Mouse (Mus musculus): ENCODE measurements at regions not wholly inside any gene's neighbourhood (a gene's known extent, or its start where the extent isn't known, plus 50 kb on each side); places are given as distances from the start of the nearest gene placed in this dataset.
"Not testable (repeated sequence)": the region's sequence is repeated elsewhere in the genome, so short reads cannot be mapped to it uniquely, and the experiment has no call there.

GRCm38 (mm10) chr14:114001377-114001776 lies 687.0 kb downstream of the Tpm3-rs7 start:
- no peak for DNase-seq (ENCODE audit: extremely low read depth, low read depth)

DNA sequence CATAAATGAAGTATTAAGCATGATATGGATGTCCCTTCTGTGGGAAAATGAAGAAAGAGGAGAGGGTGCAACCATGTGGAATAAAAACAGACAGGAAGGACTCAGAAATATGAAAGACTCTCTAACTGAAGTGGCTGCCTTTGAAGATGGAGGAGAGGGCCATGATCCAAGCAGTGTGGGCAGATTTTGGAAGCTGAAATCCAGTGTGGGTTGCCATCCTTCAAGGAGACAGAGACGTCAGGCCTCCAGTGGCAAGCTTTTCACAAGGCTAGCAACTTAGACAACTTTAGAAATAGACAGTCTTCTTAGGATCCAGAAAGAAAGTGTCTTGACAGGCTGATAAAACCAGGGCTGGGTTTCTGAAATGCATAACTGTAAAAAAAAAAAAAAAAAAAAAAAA lies 688.0 kb downstream of the Tpm3-rs7 start:
- no peak for DNase-seq (ENCODE audit: extremely low read depth, low read depth)

GRCm38 (mm10) chr14:114037063-114037462 lies 722.7 kb downstream of the Tpm3-rs7 start:
- no peak for DNase-seq (ENCODE audit: extremely low read depth, low read depth)

DNA sequence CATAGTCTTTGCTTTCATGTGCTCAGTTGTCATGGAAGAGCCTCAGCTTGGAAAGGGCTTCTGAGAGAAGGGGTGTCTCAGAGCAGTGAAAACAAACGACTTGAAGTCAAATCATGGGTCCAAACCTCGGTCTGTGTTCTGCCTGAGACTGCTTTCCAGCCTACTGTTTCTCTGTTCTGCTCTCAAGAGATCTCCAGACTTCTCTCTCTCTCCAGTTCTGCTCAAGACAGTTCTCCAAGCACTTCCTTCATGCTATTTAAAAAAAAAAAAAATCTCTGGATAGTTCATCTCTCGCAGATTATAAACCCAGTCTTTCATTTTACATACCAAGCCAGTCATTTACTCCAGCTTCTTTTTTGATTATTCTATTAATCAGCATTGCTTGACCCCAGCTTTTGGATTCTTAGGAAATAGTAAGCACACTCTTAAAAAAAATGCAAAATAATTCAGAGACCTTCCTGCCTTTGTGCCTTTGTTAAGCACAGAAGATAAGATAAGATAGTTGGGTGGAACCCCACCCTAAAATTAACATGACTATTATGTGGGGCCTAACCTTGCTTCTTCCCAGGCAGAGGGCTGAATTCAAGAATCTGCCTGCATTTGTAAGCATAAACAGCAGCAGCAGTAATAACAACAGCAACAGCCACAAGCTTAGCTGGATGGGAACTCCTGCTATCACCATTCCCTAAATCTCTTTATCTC lies 724.4 kb downstream of the Tpm3-rs7 start:
- DNase-seq (ENCODE audit: extremely low read depth, low read depth): no peak

GRCm38 (mm10) chr14:114053558-114054235 lies 739.3 kb downstream of the Tpm3-rs7 start:
- DNase-seq (ENCODE audit: extremely low read depth, low read depth): no peak

DNA sequence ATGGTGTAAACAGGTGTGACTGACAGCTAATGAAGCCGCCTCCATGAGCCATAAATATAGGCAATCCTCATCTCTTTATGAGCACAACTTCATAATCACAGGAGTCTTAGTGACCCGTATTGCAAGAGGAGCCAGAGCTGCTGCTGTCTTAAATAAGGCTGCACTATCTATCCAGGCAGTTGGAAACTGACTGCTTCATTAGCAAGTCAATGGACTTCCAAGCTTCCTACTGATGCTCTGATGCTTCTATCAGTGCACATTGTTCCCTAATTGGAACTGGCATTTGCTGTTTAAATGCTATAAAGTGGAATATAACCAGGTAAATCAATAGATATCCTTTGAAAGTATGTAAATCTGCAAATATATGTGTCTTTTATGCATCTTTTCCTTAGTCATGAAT lies 746.9 kb downstream of the Tpm3-rs7 start:
- DNase-seq (ENCODE audit: extremely low read depth, low read depth): no peak

DNA sequence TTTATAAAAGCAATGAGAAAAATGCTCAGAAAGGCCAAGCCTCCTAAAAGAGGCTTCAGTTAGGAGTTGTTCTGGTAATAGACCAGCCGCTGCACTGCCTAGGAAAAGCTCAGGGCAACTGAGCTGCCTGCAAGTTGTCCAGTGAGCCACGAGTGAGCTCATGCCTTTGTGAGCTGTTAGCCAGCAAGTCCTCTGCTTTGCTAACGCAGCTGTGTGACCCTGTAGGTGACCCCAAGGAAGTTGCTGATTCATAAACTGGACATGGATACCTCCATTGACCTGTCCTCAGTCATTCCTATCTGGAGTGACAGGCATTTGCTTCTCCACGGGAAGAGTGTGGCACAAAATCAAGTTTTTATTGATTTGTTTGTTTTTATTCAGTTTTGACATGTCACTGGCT lies 748.2 kb downstream of the Tpm3-rs7 start:
- DNase-seq (ENCODE audit: extremely low read depth, low read depth): no peak

GRCm38 (mm10) chr14:114073236-114073635 lies 758.8 kb downstream of the Tpm3-rs7 start:
- DNase-seq (ENCODE audit: extremely low read depth, low read depth): no peak

DNA sequence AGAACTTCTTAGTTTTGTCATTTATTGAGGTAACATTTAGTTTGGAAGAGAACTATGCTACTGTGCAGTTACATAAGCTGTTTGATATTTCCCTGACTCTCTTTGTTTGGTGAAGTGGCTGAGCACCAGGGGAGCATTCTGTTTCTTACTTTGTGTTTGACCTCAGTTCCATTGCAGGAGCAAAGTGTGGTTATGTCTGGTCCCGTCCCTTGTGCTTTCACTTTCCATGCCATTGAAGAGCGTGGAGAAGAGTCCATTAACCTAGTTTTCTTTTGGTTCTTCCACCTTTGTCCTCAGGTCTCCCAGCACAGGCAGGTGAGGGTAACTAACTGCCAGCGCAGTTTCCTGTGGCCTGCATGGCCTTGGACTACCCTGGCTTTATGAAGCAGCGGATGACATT lies 759.6 kb downstream of the Tpm3-rs7 start:
- no peak for DNase-seq (ENCODE audit: extremely low read depth, low read depth)

GRCm38 (mm10) chr14:114106786-114107185 lies 792.4 kb downstream of the Tpm3-rs7 start:
- no peak for DNase-seq (ENCODE audit: extremely low read depth, low read depth)

GRCm38 (mm10) chr14:114128491-114128890 lies 814.1 kb downstream of the Tpm3-rs7 start:
- DNase-seq (ENCODE audit: extremely low read depth, low read depth): no peak

DNA sequence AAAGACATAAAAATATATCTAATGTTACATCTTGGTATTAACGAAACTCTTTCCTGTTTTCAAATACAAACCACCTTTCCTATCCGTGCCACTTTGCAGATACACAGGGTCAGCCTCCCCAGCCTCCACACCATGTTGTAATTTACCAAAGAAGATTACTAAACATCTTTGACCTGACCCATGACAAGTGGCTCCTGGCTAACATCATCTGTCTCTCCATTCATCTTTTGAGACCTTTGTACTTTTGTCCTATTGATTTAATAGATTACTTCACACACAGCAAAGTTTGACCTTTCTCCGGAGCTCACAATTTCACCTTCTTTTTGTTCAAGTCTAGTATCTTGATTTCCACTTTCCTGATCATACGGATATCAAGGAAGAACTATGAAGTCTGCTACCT lies 851.6 kb downstream of the Tpm3-rs7 start:
- no peak for DNase-seq (ENCODE audit: extremely low read depth, low read depth)

DNA sequence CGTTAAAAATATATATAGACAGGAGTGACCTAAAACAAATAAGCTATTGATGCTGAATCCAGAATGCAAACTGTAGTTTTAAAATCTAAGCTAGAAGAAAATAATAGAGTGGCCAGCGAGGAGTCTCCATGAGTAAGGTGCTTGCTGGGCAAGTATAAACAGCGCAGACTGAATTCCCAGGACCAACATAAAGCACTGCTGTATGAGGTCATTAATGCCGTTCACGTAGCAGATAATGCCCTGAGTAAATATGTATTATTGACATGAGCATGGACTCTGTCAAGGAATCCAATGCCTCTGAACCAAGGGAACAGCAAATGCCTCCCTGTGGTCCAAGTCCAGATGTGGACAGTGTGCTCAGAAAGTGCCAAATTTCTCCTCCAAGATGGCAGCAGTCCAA lies 876.4 kb upstream of the Gpc5 start:
- no peak for DNase-seq (ENCODE audit: extremely low read depth, low read depth)

- DNase-seq (ENCODE audit: extremely low read depth, low read depth): no peak
Observed at GRCm38 (mm10) chr14:114220868-114221267, 871.1 kb upstream of the Gpc5 start.

DNA sequence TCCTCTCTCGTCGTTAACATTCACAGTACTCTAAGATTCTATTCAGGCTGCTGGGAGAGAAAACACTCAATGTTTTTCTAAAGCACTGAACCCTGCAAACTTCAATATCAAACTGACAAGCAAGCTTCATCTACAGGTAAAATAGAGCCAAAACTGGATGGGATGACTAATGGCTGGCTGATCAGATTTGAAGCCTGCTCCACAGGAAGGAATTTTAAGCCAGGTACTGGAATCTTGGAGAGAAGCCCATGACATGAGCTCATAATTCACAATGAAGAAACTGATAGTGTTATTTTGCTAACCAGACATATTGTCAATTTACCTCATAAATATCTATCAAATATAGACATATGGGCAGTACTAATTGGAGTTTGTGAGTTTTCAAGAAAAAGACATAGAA lies 861.3 kb upstream of the Gpc5 start:
- no peak for DNase-seq (ENCODE audit: extremely low read depth, low read depth)

GRCm38 (mm10) chr14:114255037-114255436 lies 837.0 kb upstream of the Gpc5 start:
- no peak for DNase-seq (ENCODE audit: extremely low read depth, low read depth)

GRCm38 (mm10) chr14:114261657-114262056 lies 830.4 kb upstream of the Gpc5 start:
- no peak for DNase-seq (ENCODE audit: extremely low read depth, low read depth)

- no peak for DNase-seq (ENCODE audit: extremely low read depth, low read depth)
Observed at GRCm38 (mm10) chr14:114300611-114301010, 791.4 kb upstream of the Gpc5 start.

GRCm38 (mm10) chr14:114307479-114307878 lies 784.5 kb upstream of the Gpc5 start:
- no peak for DNase-seq (ENCODE audit: extremely low read depth, low read depth)

DNA sequence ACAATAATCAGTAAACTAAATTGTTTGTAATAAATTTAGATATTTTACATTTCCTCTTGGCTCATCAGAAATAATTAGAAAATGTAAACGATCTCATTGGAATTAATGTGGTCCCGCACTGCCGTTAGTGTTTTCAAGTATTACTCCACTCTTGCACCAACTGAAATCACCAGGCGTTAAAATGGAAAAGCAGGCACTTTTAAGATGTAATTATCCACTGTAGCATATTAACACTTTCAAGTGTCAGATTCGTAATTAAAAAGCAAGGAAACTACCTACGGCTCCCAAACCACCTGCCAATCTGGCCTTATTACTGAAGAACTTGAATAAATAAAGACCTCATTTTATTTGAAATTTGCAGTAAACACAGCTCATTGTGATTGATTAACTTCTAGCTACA lies 759.4 kb upstream of the Gpc5 start:
- no peak for DNase-seq (ENCODE audit: extremely low read depth, low read depth)

- no peak for DNase-seq (ENCODE audit: extremely low read depth, low read depth)
Observed at GRCm38 (mm10) chr14:114349345-114349744, 742.7 kb upstream of the Gpc5 start.

- DNase-seq (ENCODE audit: extremely low read depth, low read depth): not testable (repeated sequence)
Observed at GRCm38 (mm10) chr14:114349816-114350215, 742.2 kb upstream of the Gpc5 start.

DNA sequence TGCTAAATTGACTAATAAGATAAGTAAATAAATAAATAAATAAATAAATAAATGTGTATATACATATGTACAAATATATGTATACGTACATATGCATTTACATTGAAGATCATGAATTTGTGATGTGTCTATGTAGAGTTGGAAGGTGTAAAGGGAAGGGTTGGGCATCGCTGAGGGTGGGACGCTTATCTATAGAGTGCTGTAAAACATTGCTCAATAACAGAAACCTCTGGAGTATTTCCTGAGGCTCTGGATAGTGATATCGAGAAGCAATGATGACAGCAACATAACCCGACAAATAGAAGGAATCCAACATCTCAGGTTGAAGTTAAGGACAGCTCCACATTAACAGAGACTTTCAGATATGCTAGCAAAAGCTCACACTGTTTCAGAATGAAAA lies 739.7 kb upstream of the Gpc5 start:
- no peak for DNase-seq (ENCODE audit: extremely low read depth, low read depth)
